Mouse (Mus musculus): ENCODE measurements around the gene Tmem201.

DNA sequence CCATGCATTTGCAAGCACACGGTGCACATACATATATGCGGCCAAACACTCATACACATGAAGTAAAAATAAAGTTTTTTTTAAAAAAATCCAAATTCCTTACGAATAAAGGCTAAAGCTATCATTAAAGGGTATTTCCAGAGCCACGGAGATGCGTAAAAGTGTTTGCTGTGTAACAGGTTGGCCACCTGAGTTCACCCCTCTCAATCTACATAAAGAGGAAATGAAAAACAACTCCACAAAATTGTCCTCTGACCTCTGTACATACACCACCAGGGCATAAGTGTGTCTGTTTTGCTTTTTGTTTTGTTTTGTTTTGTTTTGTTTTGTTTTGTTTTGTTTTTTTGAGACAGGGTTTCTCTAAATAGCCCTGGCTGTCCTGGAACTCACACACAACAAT is 65.1 kb downstream of the Tmem201 start:
- TF ChIP-seq CTCF (IDR thresholded peaks at IDR 0.05; ENCODE audit: low read depth): no peak
- no peak for TF ChIP-seq EP300 (IDR thresholded peaks at IDR 0.05; ENCODE audit: low read depth)

Measured in liver, embryonic 14.5 days (tissue).